Mouse (Mus musculus): ENCODE data around the gene Ruvbl2. TPM values are rescaled to one million over a fixed set of nuclear protein-coding genes. Genes with fewer than 3 reads are reported as not detected.

The Ruvbl2 gene
- polyA plus RNA-seq, 1 experiment from 2014 or later: 82.1 TPM

GRCm38 (mm10) chr7:45454971-45455370 is 17.1 kb upstream of the Ruvbl2 start:
- in situ Hi-C loops (cut with MboI; ENCODE audit: low pct_unique_long_range_greater_than_20kb): no loop called here

GRCm38 (mm10) chr7:45451344-45451982 is 13.6 kb upstream of the Ruvbl2 start:
- no peak for TF ChIP-seq CTCF (IDR thresholded peaks at IDR 0.05)
- no peaks in the 10 kb centered on the region for H3K27me3 ChIP-seq
- CTCF ChIA-PET: interaction anchor here (0.7 to 1.4 kb wide), 5 partner anchors 8 to 108 kb away, joined by 3 to 6 read pairs (median 3); partner anchors contain the start of genes Gys1 and Ruvbl2
- ATAC-seq (no peak), DNase-seq (ENCODE audit: low read depth, low spot score) (no peak)
- POLR2A ChIA-PET: interaction anchor here (1.3 kb wide), 1 partner anchor 15 kb away, joined by 3 read pairs; no protein-coding TSS in a partner anchor
- in situ Hi-C loops (cut with MboI; ENCODE audit: low pct_unique_long_range_greater_than_20kb): no loop called here

More at GRCm38 (mm10) chr7:45454971-45455370, 17.1 kb upstream of the Ruvbl2 start:
- POLR2A ChIA-PET: interaction anchor here (0.6 kb wide), 1 partner anchor 12 kb away, joined by 4 read pairs; the partner anchor contains the start of gene Bax
- no peak for ATAC-seq
- CTCF ChIA-PET: interaction anchor here (3.4 kb wide), 1 partner anchor 21 kb away, joined by 10 read pairs; the partner anchor contains the start of gene Gys1
- no peak for TF ChIP-seq CTCF (IDR thresholded peaks at IDR 0.05)
- DNase-seq (ENCODE audit: low read depth, low spot score): no peak
- no peaks in the 10 kb centered on the region for H3K27me3 ChIP-seq

GRCm38 (mm10) chr7:45449974-45450373 is 12.1 kb upstream of the Ruvbl2 start:
- DNase-seq (ENCODE audit: low read depth, low spot score) (no peak), ATAC-seq (no peak)
- ChIA-PET POLR2A (no interaction called here), CTCF (interaction anchor here (1.2 kb wide), 1 partner anchor 15 kb away, joined by 3 read pairs; the partner anchor contains the start of gene Gys1)
- no peaks in the 10 kb centered on the region for H3K27me3 ChIP-seq
- in situ Hi-C loops (cut with MboI; ENCODE audit: low pct_unique_long_range_greater_than_20kb): no loop called here
- TF ChIP-seq CTCF (IDR thresholded peaks at IDR 0.05): no peak

- in situ Hi-C loops (cut with MboI; ENCODE audit: low pct_unique_long_range_greater_than_20kb): no loop called here
- ATAC-seq: no peak
- ChIA-PET POLR2A (no interaction called here), CTCF (interaction anchor here (1.0 to 1.8 kb wide), 2 partner anchors 10 to 16 kb away, joined by 3 to 8 read pairs; no protein-coding TSS in a partner anchor)
- no peaks in the 10 kb centered on the region for H3K27me3 ChIP-seq
- no peak for TF ChIP-seq CTCF (IDR thresholded peaks at IDR 0.05)
- no peak for DNase-seq (ENCODE audit: low read depth, low spot score)
Measured at GRCm38 (mm10) chr7:45447325-45447990, 9.6 kb upstream of the Ruvbl2 start.

GRCm38 (mm10) chr7:45446589-45446988 is 8.7 kb upstream of the Ruvbl2 start:
- ChIA-PET CTCF (no interaction called here), POLR2A (no interaction called here)
- DNase-seq (ENCODE audit: low read depth, low spot score) (no peak), ATAC-seq (no peak)
- H3K27me3 ChIP-seq: no peaks in the 10 kb centered on the region
- in situ Hi-C loops (cut with MboI; ENCODE audit: low pct_unique_long_range_greater_than_20kb): no loop called here
- TF ChIP-seq CTCF (IDR thresholded peaks at IDR 0.05): no peak

- ChIA-PET CTCF (interaction anchor here (1.3 kb wide), 1 partner anchor 8 kb away, joined by 4 read pairs; no protein-coding TSS in a partner anchor), POLR2A (interaction anchor here (1.3 kb wide), 1 partner anchor 13 kb away, joined by 4 read pairs; no protein-coding TSS in a partner anchor)
- TF ChIP-seq CTCF (IDR thresholded peaks at IDR 0.05): no peak
- in situ Hi-C loops (cut with MboI; ENCODE audit: low pct_unique_long_range_greater_than_20kb): no loop called here
- H3K27me3 ChIP-seq: no peaks in the 10 kb centered on the region
- DNase-seq (ENCODE audit: low read depth, low spot score): no peak
- no peak for ATAC-seq
Measured at GRCm38 (mm10) chr7:45443526-45444420, 5.9 kb upstream of the Ruvbl2 start.

- ATAC-seq (no peak), DNase-seq (ENCODE audit: low read depth, low spot score) (no peak)
- CTCF ChIA-PET: no interaction called here
- in situ Hi-C loops (cut with MboI; ENCODE audit: low pct_unique_long_range_greater_than_20kb): no loop called here
- H3K27me3 ChIP-seq: no peaks in the 10 kb centered on the region
- no peak for TF ChIP-seq CTCF (IDR thresholded peaks at IDR 0.05)
- POLR2A ChIA-PET: interaction anchor here (0.9 kb wide), 1 partner anchor 15 kb away, joined by 3 read pairs; no protein-coding TSS in a partner anchor
Measured at GRCm38 (mm10) chr7:45437046-45437445, 850 bp downstream of the Ruvbl2 start.

- DNase-seq (ENCODE audit: low read depth, low spot score): no peak
- H3K27me3 ChIP-seq: no peaks in the 10 kb centered on the region
- POLR2A ChIA-PET: interaction anchor here (0.9 to 1.2 kb wide), 3 partner anchors 15 to 20 kb away, joined by 3 read pairs; no protein-coding TSS in a partner anchor
- CTCF ChIA-PET: no interaction called here
- in situ Hi-C loops (cut with MboI; ENCODE audit: low pct_unique_long_range_greater_than_20kb): no loop called here
- ATAC-seq: no peak
- no peak for TF ChIP-seq CTCF (IDR thresholded peaks at IDR 0.05)
Measured at GRCm38 (mm10) chr7:45436444-45436843, 1.5 kb downstream of the Ruvbl2 start.

GRCm38 (mm10) chr7:45435038-45435437 is 2.9 kb downstream of the Ruvbl2 start:
- DNase-seq (ENCODE audit: low read depth, low spot score) (no peak), ATAC-seq (peak; percentile 18)
- in situ Hi-C loops (cut with MboI; ENCODE audit: low pct_unique_long_range_greater_than_20kb): no loop called here
- no peak for TF ChIP-seq CTCF (IDR thresholded peaks at IDR 0.05)
- CTCF ChIA-PET: interaction anchor here (1.0 to 1.9 kb wide), 6 partner anchors 10 to 274 kb away, joined by 3 to 10 read pairs (median 4); no protein-coding TSS in a partner anchor
- POLR2A ChIA-PET: interaction anchor here (0.8 to 0.9 kb wide), 2 partner anchors 9 to 29 kb away, joined by 3 to 7 read pairs; no protein-coding TSS in a partner anchor
- H3K27me3 ChIP-seq: no peaks in the 10 kb centered on the region

Measured in Patski (cell line).